ENCODE assay signal across 15 mouse cellular contexts in genomic region chr16:56072533-56072932, GRCm38 (mm10).
"Had no signal": no experiment of that assay in that cellular context is flagged by ENCODE, and none has a peak within 500 bp of the region (broad histone marks: within the 10 kb centered on the region; RNA-seq: fewer than 3 reads in every experiment).

No protein-coding gene starts in this region.

- H3K4me2 ChIP-seq: limb, embryonic 13.5 days; neural tube, embryonic 13.5 days; stomach, embryonic 15.5 days had no signal

- ATAC-seq: inflammation-experienced regulatory T-cells, adult 6 months; intestine, postnatal 0 days; midbrain, embryonic 16.5 days had no signal

- H3K9me3 ChIP-seq: limb, embryonic 13.5 days; midbrain, embryonic 10.5 days; neural tube, embryonic 13.5 days; stomach, embryonic 15.5 days had no signal

- H3K27me3 ChIP-seq: limb, embryonic 13.5 days; neural tube, embryonic 13.5 days; stomach, embryonic 15.5 days had no signal

- H3K27ac ChIP-seq: layer of hippocampus, adult 2 months; limb, embryonic 13.5 days; midbrain, embryonic 10.5 days; neural tube, embryonic 13.5 days; stomach, embryonic 15.5 days had no signal

- DNase-seq: kidney, adult 8-10 months; kidney, postnatal 4 days; left cerebral cortex, postnatal 4 days; lung, adult 18-20 months; retina, postnatal 1 day; right cerebral cortex, postnatal 4 days; thymus, postnatal 36 days had no signal

- H3K4me3 ChIP-seq: layer of hippocampus, adult 2 months; limb, embryonic 13.5 days; midbrain, embryonic 10.5 days; neural tube, embryonic 13.5 days; stomach, embryonic 15.5 days had no signal

- H3K36me3 ChIP-seq: limb, embryonic 13.5 days; midbrain, embryonic 10.5 days; neural tube, embryonic 13.5 days; stomach, embryonic 15.5 days had no signal

- H3K9ac ChIP-seq: limb, embryonic 13.5 days; neural tube, embryonic 13.5 days; stomach, embryonic 15.5 days had no signal
